ENCODE assay signal across 10 mouse cellular contexts in the genomic region with DNA sequence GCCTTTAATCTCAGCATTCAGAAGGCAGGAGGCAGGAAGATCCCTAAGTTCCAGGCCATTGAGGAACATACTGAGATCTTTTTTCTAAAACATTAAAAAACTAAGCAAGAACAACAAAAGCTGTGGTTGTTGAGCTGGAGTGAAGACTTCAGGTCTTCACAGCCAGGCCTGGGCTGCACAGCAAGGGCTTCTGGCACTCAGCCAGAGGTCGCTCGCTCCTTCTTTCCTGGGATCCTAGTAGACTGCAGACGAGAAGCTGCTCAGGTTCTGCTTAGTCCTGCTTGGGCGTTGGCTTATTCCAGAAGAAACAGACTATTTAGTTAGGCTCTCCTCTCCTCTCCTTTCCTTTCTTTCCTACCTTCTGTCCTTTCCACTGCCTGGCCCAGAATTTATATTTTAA. TPM values are rescaled to one million over a fixed set of nuclear protein-coding genes. Genes with fewer than 3 reads are reported as not detected.
A peak's percentile ranks its signal among the peaks of the same experiment; 100 is the strongest.
DNase-seq lines count a peak whose midpoint lies in the region; TF ChIP-seq lines count a peak whose summit lies in the region.
"Had no signal": no experiment of that assay in that cellular context is flagged by ENCODE, and none has a peak within 500 bp of the region (broad histone marks: within the 10 kb centered on the region; RNA-seq: fewer than 3 reads in every experiment).

No protein-coding gene starts in this region.

- intact Hi-C loops in gastrocnemius, adult 2 months (cut with DNase I), result no loop called here
- intact Hi-C loops in left cerebral cortex, postnatal 4 days (cut with DNase I), result no loop called here

- H3K27ac ChIP-seq in gastrocnemius, adult 2 months, result no peak overlapping the region
- H3K27ac ChIP-seq: embryonic facial prominence, embryonic 13.5 days; limb, embryonic 12.5 days had no signal

- H3K4me3 ChIP-seq in gastrocnemius, adult 2 months, result no peak overlapping the region
- H3K4me3 ChIP-seq: embryonic facial prominence, embryonic 13.5 days; limb, embryonic 12.5 days had no signal

- no peak for TF ChIP-seq CTCF in gastrocnemius, adult 2 months (IDR thresholded peaks at IDR 0.05)

- peak; percentile 37 for DNase-seq in gastrocnemius, postnatal 10 days
- DNase-seq in gastrocnemius, adult 2 months, result no peak
- DNase-seq in left cerebral cortex, postnatal 4 days, result peak; percentile 48
- no peak for DNase-seq in left cerebral cortex, adult 9 months (ENCODE audit: low spot score in 2 of 2)
- DNase-seq in NIH3T3 (ENCODE audit: low read depth), result peak; percentile 34
- DNase-seq in cerebellum, postnatal 25 days, result peak; percentile 64 to 81
- no peak for DNase-seq in embryo, embryonic 10.5 days (ENCODE audit: low spot score)
- DNase-seq: gastrocnemius, postnatal 14 days had no signal

RNA-seq across cellular contexts. Expression of a gene that starts 20.8 kb away (rescaled TPM):
- 1 to 10 TPM; 6.0 to 7.0 TPM for total RNA-seq in gastrocnemius, postnatal 10 days (2021)
- total RNA-seq in gastrocnemius, adult 2 months (2021), result 1 to 10 TPM; 1.8 to 5.4 TPM
- total RNA-seq in left cerebral cortex, postnatal 4 days (2021), result 100 to 1,000 TPM in 1 of 2 experiments, 10 to 100 TPM in 1; 88.7 to 104 TPM

RNA-seq across cellular contexts. Expression of a gene that starts 34.6 kb away (rescaled TPM):
- 10 to 100 TPM; 13.6 to 31.1 TPM for total RNA-seq in gastrocnemius, postnatal 10 days (2021)
- 1 to 10 TPM; 5.1 to 5.8 TPM for total RNA-seq in gastrocnemius, adult 2 months (2021)
- 10 to 100 TPM; 24.0 to 27.9 TPM for total RNA-seq in left cerebral cortex, postnatal 4 days (2021)

RNA-seq across cellular contexts. Expression of a gene that starts 40.2 kb away (rescaled TPM):
- 100 to 1,000 TPM; 181 to 205 TPM for total RNA-seq in gastrocnemius, postnatal 10 days (2021)
- total RNA-seq in gastrocnemius, adult 2 months (2021), result 100 to 1,000 TPM; 211 to 334 TPM
- 100 to 1,000 TPM in 1 of 2 experiments, 10 to 100 TPM in 1; 94.0 to 102 TPM for total RNA-seq in left cerebral cortex, postnatal 4 days (2021)

RNA-seq across cellular contexts. Expression of a gene that starts 57.2 kb away (rescaled TPM):
- 1 to 10 TPM; 4.2 to 5.7 TPM for total RNA-seq in gastrocnemius, postnatal 10 days (2021)
- under 1 TPM; 0.77 to 0.98 TPM for total RNA-seq in gastrocnemius, adult 2 months (2021)
- 1 to 10 TPM; 1.5 to 1.9 TPM for total RNA-seq in left cerebral cortex, postnatal 4 days (2021)

Comparison
In these comparisons a context has a peak if more than half of its experiments do, and no peak if none do; other contexts are left out.
1. DNase-seq: peak in gastrocnemius, postnatal 10 days (single experiment), left cerebral cortex, postnatal 4 days (single experiment), NIH3T3 (single experiment) and cerebellum, postnatal 25 days (2 of 2); none in gastrocnemius, adult 2 months (single experiment), left cerebral cortex, adult 9 months (0 of 2) and embryo, embryonic 10.5 days (single experiment).
2. RNA of a gene that starts 20.8 kb away (total RNA-seq): 88.7 to 104 TPM in left cerebral cortex, postnatal 4 days; 6.0 to 7.0 TPM in gastrocnemius, postnatal 10 days and 1.8 to 5.4 TPM in gastrocnemius, adult 2 months; every median in the first group is over 10 times any median in the second.